Mouse (Mus musculus) heart, embryonic 10.5 days (tissue): Measurements from ENCODE around the gene Pkdrej. TPM values are rescaled to one million over a fixed set of nuclear protein-coding genes. Genes with fewer than 3 reads are reported as not detected.
"Not testable (repeated sequence)": the region's sequence is repeated elsewhere in the genome, so short reads cannot be mapped to it uniquely, and the experiment has no call there.

Experiments
- DNase-seq: peaks from one replicate; pipeline ENCODE4 v3.0.0-alpha.2; 2017; ENCODE audit warnings: low spot score
- H3K27ac ChIP-seq: fragments of 300-500 bp; sonication (generic); 2 replicates; pipeline ENCODE4 v1.5.1; 2016; ENCODE audit warnings: mild to moderate bottlenecking
- H3K27me3 ChIP-seq: fragments of 300-500 bp; sonication (generic); 2 replicates; pipeline ENCODE4 v1.6.1; 2016; ENCODE audit warnings: mild to moderate bottlenecking; ENCODE audit not compliant: poor library complexity, insufficient read depth, severe bottlenecking
- H3K36me3 ChIP-seq: fragments of 300-500 bp; sonication (generic); 2 replicates; pipeline ENCODE4 v1.6.1; 2016; ENCODE audit warnings: mild to moderate bottlenecking, moderate library complexity
- H3K4me1 ChIP-seq: fragments of 300-500 bp; sonication (generic); 2 replicates; pipeline ENCODE4 v1.6.1; 2016; ENCODE audit warnings: mild to moderate bottlenecking
- H3K4me3 ChIP-seq: fragments of 300-500 bp; sonication (generic); 2 replicates; pipeline ENCODE4 v1.5.1; 2016; ENCODE audit warnings: mild to moderate bottlenecking, moderate library complexity
- H3K9me3 ChIP-seq: fragments of 300-500 bp; sonication (generic); 2 replicates; pipeline ENCODE4 v1.6.1; 2016; ENCODE audit warnings: mild to moderate bottlenecking, moderate library complexity
- WGBS: fragments of 180-500 bp; shearing (Covaris S2); methylation state at CpG from one replicate; pipeline ENCODE4 v1.1.7; 2016; 5-methylcytosine and 5-hydroxymethylcytosine counted together
- polyA plus RNA-seq: library from polyadenylated mRNA; unstranded; fragments of >200 nt; fragmentation: Nextera tagmentation; extraction: Ambion mirVana; gene quantifications from 2 replicates; pipeline ENCODE4 v1.2.1, GENCODE M21; 2016

Gene Pkdrej
- polyA plus RNA-seq = 0.05 and 0.13 TPM in 2 replicates

GRCm38 (mm10) chr15:85821203-85822010 is at the start of gene Pkdrej:
Gene Pkdrej (minus strand): TSS chr15:85821734.
- Histone ChIP-seq H3K4me1 (peaks cover 14% of the 10 kb centered on the region), H3K36me3 (no peaks in the 10 kb centered on the region), H3K27ac (peak within 1 kb of the TSS; percentile 89), H3K9me3 (no peaks in the 10 kb centered on the region), H3K27me3 (peaks cover 38% of the 10 kb centered on the region), H3K4me3 (peak within 1 kb of the TSS; percentile 78)
- no peak for DNase-seq
- WGBS = 2% methylated on average over 65 of the region's 65 CpGs

GRCm38 (mm10) chr15:85867696-85868095 is 46.2 kb upstream of the Pkdrej start:
- Histone ChIP-seq H3K27me3 (no peaks in the 10 kb centered on the region), H3K36me3 (peaks cover 99% of the 10 kb centered on the region), H3K4me3 (no peak overlapping the region), H3K27ac (no peak overlapping the region), H3K4me1 (no peaks in the 10 kb centered on the region), H3K9me3 (no peaks in the 10 kb centered on the region)
- peak; percentile 83 for DNase-seq
- WGBS = 59% methylated on average over 6 of the region's 6 CpGs

DNA sequence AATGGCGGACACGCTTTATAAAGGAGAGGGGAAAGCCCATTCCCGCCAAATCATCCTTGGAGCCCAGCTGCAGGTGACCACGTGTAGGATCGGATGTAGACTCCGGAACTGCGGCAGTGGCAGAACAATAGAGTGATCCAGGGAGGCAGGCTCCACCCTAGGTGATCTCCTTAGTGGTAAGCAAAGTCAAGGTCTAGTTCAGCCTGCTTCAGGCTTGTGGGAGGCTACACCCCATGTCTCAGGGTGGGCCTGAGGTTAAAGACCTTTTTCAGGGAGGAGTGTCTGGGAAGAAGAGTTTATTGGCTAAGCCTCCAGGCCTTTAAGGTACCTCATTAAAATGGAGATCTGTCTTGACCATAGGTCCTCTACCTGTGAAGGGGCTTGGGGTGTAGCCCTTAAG is 44.4 kb upstream of the Pkdrej start:
- not testable (repeated sequence) for H3K9me3 ChIP-seq, H3K27me3 ChIP-seq, H3K27ac ChIP-seq, DNase-seq, H3K4me1 ChIP-seq, H3K4me3 ChIP-seq
- WGBS = 93% methylated on average over 7 of the region's 7 CpGs
- peaks cover 92% of the 10 kb centered on the region for H3K36me3 ChIP-seq

GRCm38 (mm10) chr15:85859490-85860031 is 38.0 kb upstream of the Pkdrej start, which contains the start of gene Gtse1:
Gene Gtse1 (plus strand): TSS chr15:85859745.
- WGBS = under 1% methylated on average over 42 of the region's 42 CpGs
- Histone ChIP-seq H3K4me3 (peak within 1 kb of the TSS; percentile 89), H3K9me3 (no peaks in the 10 kb centered on the region), H3K4me1 (peaks cover 20% of the 10 kb centered on the region), H3K27me3 (0 out of 2 replicates have a peak, but pooled peaks cover under 1% of the 10 kb centered on the region), H3K27ac (peak within 1 kb of the TSS; percentile 93), H3K36me3 (peaks cover 29% of the 10 kb centered on the region)
- peak; percentile 99 for DNase-seq

DNA sequence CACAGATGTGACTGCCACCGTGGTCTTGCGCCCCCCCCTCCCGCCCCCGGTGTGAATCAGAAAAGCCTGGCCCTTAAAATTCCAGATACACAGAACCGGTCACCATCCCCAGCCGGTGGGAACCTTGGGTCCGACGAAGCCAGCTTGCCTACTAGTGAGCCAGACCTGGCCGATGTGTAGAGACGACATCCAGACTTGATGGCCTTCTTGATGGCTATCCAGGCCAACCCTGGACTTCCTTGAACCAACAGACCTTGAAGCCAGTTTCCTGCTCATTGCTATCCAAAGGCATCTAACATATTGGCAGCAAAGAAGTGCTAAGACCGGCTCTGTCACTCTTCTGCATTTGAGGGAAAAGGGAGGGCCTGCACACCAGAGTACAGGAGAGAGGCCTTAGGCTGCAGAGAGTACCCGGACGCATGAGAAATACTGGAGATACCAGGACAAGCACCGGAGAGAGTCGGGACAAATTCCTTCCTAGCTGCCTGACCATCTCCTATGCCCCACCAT is 37.5 kb upstream of the Pkdrej start:
- no peak for DNase-seq

DNA sequence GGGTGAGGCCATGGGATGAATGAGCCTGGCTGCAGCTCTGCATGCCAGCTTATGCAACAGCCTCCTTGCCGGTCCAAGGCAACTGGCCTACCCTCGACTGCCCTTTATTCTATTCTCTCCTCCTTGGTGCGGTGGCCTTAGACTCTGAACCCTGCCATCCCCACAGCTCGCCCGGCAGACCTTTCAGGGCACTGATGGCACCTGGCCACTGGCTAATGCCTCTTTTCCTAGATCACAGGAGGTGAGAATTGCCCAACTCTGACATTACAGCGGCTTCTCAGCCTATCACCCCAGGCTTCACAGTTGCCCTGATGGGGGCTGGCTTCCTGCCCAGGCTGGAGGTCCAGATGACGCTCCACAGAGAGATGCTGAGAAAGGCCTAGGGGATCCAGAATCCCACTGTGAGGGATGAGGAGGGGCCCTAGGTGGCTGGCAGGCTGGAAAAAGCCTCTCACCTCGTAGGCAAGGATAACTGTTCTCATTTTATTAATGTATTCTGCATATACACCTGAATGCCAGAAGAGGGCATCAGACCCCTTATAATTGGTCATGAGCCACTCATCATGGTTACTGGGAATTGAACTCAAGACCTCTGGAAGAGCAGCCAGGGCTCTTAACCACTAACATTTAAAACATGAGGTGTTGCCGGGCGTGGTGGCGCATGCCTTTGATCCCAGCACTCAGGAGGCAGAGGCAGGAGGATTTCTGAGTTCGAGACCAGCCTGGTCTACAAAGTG is 30.3 kb upstream of the Pkdrej start:
- H3K27me3 ChIP-seq = peaks cover 17% of the 10 kb centered on the region; the same call in 1 of the 2 replicates
- no peaks in the 10 kb centered on the region; the same call in 1 of the 2 replicates for H3K36me3 ChIP-seq
- DNase-seq = no peak
- no peak overlapping the region for H3K27ac ChIP-seq
- no peaks in the 10 kb centered on the region for H3K4me1 ChIP-seq
- WGBS = 74% methylated on average over 12 of the region's 12 CpGs
- no peaks in the 10 kb centered on the region for H3K9me3 ChIP-seq
- H3K4me3 ChIP-seq = no peak overlapping the region

More for the DNA sequence above, 37.5 kb upstream of the Pkdrej start:
- peaks cover 20% of the 10 kb centered on the region for H3K4me1 ChIP-seq
- WGBS = 17% methylated on average over 15 of the region's 15 CpGs
- H3K4me3 ChIP-seq = peak overlapping the region; percentile 89
- H3K36me3 ChIP-seq = peaks cover 24% of the 10 kb centered on the region
- 0 out of 2 replicates have a peak, but pooled peaks cover 4% of the 10 kb centered on the region for H3K27me3 ChIP-seq
- H3K9me3 ChIP-seq = no peaks in the 10 kb centered on the region
- peak overlapping the region; percentile 93 for H3K27ac ChIP-seq

GRCm38 (mm10) chr15:85845071-85845470 is 23.5 kb upstream of the Pkdrej start:
- Histone ChIP-seq H3K4me1 (peaks cover 5% of the 10 kb centered on the region; the same call in 1 of the 2 replicates), H3K36me3 (no peaks in the 10 kb centered on the region), H3K27me3 (no peaks in the 10 kb centered on the region), H3K4me3 (no peak overlapping the region), H3K27ac (no peak overlapping the region), H3K9me3 (no peaks in the 10 kb centered on the region)
- no peak for DNase-seq

DNA sequence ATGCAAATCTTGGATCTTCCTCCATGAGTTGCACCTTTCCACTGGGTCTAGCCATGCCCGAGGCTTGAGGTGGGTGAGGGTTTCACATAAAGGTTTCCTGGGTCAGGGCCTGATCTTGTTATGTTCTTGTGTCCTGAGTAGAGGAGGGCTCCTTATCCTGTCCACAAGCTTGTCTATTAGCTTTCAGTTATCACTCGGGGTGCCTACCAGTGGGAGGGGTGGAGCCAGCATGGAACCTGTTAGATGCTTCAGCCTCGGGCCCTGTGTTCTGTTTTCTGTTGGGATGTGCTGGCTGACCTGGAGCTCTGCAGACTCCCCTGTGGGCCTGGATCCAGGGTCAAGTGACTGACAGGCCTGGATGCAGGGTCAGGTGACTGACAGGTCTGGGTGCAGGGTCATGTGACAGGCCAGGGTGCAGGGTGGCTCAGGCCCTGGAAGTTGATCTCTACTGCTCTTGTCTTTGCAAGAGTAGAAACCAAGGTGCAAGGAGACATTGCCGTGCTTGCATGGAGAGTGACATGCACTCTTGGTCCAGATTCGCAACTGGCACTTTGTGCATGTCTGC is 20.3 kb upstream of the Pkdrej start:
- no peak overlapping the region for H3K27ac ChIP-seq
- 67% methylated on average over 5 of the region's 5 CpGs for WGBS
- no peak for DNase-seq

GRCm38 (mm10) chr15:85840983-85841382 is 19.4 kb upstream of the Pkdrej start:
- Histone ChIP-seq H3K4me1 (peaks cover 5% of the 10 kb centered on the region; the same call in 1 of the 2 replicates), H3K36me3 (no peaks in the 10 kb centered on the region), H3K27me3 (no peaks in the 10 kb centered on the region), H3K27ac (no peak overlapping the region), H3K9me3 (no peaks in the 10 kb centered on the region), H3K4me3 (no peak overlapping the region)
- no peak for DNase-seq
- 23% methylated on average over 6 of the region's 6 CpGs for WGBS

More for the DNA sequence above, 20.3 kb upstream of the Pkdrej start:
- Histone ChIP-seq H3K27me3 (no peaks in the 10 kb centered on the region), H3K9me3 (no peaks in the 10 kb centered on the region), H3K4me3 (no peak overlapping the region), H3K36me3 (no peaks in the 10 kb centered on the region), H3K4me1 (peaks cover 5% of the 10 kb centered on the region; the same call in 1 of the 2 replicates)

DNA sequence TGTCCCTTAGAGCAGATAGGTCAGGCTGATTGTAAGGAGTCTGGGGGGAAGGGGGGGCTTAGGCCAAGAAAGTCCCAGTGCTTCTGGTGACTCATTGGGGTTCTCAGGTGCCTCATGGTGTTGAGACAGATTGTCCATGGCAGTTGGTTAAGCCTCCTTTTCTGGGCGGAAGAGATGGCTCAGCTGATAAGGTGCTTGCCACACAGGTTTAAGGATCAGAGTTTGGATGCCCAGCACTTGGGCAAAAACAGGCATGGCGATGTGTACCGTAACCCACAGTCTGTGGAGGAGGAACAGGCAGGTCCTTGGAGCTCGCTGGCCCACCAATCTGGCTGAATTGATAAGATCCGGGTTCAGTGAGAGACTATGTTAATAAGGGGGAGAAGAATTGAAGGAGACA is 15.4 kb upstream of the Pkdrej start:
- H3K4me1 ChIP-seq = peaks cover 14% of the 10 kb centered on the region
- no peak for DNase-seq
- no peak overlapping the region for H3K4me3 ChIP-seq
- no peak overlapping the region for H3K27ac ChIP-seq
- no peaks in the 10 kb centered on the region for H3K36me3 ChIP-seq
- WGBS = 83% methylated on average over 5 of the region's 5 CpGs
- no peaks in the 10 kb centered on the region for H3K27me3 ChIP-seq
- no peaks in the 10 kb centered on the region for H3K9me3 ChIP-seq

- H3K27me3 ChIP-seq = no peaks in the 10 kb centered on the region
- DNase-seq = no peak
- H3K9me3 ChIP-seq = no peaks in the 10 kb centered on the region
- H3K27ac ChIP-seq = no peak overlapping the region
- peaks cover 15% of the 10 kb centered on the region for H3K4me1 ChIP-seq
- no peak overlapping the region for H3K4me3 ChIP-seq
- WGBS = 56% methylated on average over 3 of the region's 3 CpGs
- no peaks in the 10 kb centered on the region for H3K36me3 ChIP-seq
Observed at GRCm38 (mm10) chr15:85835335-85835734, 13.8 kb upstream of the Pkdrej start.

DNA sequence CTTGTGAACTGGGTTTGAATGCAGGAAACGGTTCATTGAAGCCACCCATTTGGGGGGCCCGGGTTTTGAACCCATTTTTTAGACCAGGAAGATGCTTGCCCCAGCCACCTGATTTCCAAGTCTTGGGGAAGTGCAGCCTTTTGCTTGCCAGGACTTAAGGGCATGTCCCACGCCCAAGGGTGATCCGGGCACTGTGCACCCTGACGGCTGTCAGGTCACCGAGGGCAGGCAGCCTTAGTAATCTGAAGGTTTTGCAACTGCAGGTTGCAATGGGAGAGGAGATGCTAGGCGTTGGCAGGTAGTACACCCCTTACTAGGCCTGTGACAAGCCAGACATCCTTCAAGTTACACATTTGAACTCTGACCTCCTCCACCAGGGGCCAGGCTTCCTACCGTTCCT is 11.1 kb upstream of the Pkdrej start:
- no peak for DNase-seq
- no peaks in the 10 kb centered on the region for H3K9me3 ChIP-seq
- no peaks in the 10 kb centered on the region for H3K36me3 ChIP-seq
- WGBS = 50% methylated on average over 8 of the region's 8 CpGs
- H3K27me3 ChIP-seq = no peaks in the 10 kb centered on the region
- H3K4me3 ChIP-seq = peak overlapping the region; percentile 78
- peak overlapping the region; percentile 84 for H3K27ac ChIP-seq
- peaks cover 15% of the 10 kb centered on the region for H3K4me1 ChIP-seq
